Mouse (Mus musculus) forebrain, postnatal 0 days (tissue): ENCODE data around the gene Cd47. TPM values are rescaled to one million over a fixed set of nuclear protein-coding genes. Genes with fewer than 3 reads are reported as not detected.

ENCODE experiments used
- ATAC-seq: fragments of 200-750 bp; cut with Nextera tagmentation; 2 replicates; pipeline ENCODE4 v1.8.0; 2017; ENCODE audit warnings: mild to moderate bottlenecking, moderate library complexity
- DNase-seq: peaks from one replicate; pipeline ENCODE4 v3.0.0-alpha.2; 2015
- H3K27ac ChIP-seq: fragments of 300-500 bp; sonication (generic); 2 replicates; pipeline ENCODE4 v1.5.1; 2014; ENCODE audit warnings: low read depth, mild to moderate bottlenecking, antibody characterized with exemption, low read length, moderate library complexity, mixed read lengths
- H3K27me3 ChIP-seq: fragments of 300-500 bp; sonication (generic); 2 replicates; pipeline ENCODE4 v1.6.1; 2014; ENCODE audit warnings: mild to moderate bottlenecking, low read length, mixed read lengths; ENCODE audit not compliant: insufficient read depth
- H3K36me3 ChIP-seq: fragments of 300-500 bp; sonication (generic); 2 replicates; pipeline ENCODE4 v1.6.1; 2014; ENCODE audit warnings: mild to moderate bottlenecking, moderate library complexity; ENCODE audit not compliant: insufficient read depth
- H3K4me1 ChIP-seq: fragments of 300-500 bp; sonication (generic); 2 replicates; pipeline ENCODE4 v1.6.1; 2014; ENCODE audit warnings: antibody characterized with exemption; ENCODE audit not compliant: insufficient read depth
- H3K4me2 ChIP-seq: fragments of 300-500 bp; sonication (generic); 2 replicates; pipeline ENCODE4 v1.6.1; 2014; ENCODE audit warnings: low read depth, mild to moderate bottlenecking, moderate library complexity
- H3K4me3 ChIP-seq: fragments of 300-500 bp; sonication (generic); 2 replicates; pipeline ENCODE4 v1.5.1; 2014; ENCODE audit warnings: low read depth, low read length, mixed read lengths
- H3K9ac ChIP-seq: fragments of 300-500 bp; sonication (generic); 2 replicates; pipeline ENCODE4 v1.6.1; 2014; ENCODE audit warnings: mild to moderate bottlenecking
- H3K9me3 ChIP-seq: fragments of 300-500 bp; sonication (generic); 2 replicates; pipeline ENCODE4 v1.6.1; 2016; ENCODE audit warnings: low read length
- CTCF ChIP-seq: sonication (generic); IDR thresholded peaks from 2 replicates; pipeline ENCODE4 v1.5.1; 2016; ENCODE audit warnings: antibody characterized with exemption, control low read depth, low read depth
- WGBS: fragments of 180-500 bp; shearing (Covaris S2); extraction: QIAGEN DNeasy Blood & Tissue Kit; methylation state at CpG from one replicate; pipeline ENCODE4 v1.1.7; 2014; 5-methylcytosine and 5-hydroxymethylcytosine counted together
- polyA plus RNA-seq: library from polyadenylated mRNA; unstranded; fragments of >200 nt; fragmentation: Nextera tagmentation; extraction: Ambion mirVana; gene quantifications from 2 replicates; pipeline ENCODE4 v1.2.1, GENCODE M21; 2015
- total RNA-seq: library from RNA; depleted of rRNA; stranded (reverse); fragments of >200 nt; gene quantifications from 2 replicates; pipeline ENCODE4 v1.2.3, GENCODE M21; 2014

Cd47 gene
- total and polyA plus RNA-seq, 2 experiments from 2014 or later = 47.3 to 210 TPM

- Histone ChIP-seq H3K27me3 (no peaks in the 10 kb centered on the region), H3K4me2 (no peak overlapping the region), H3K36me3 (peaks cover 8% of the 10 kb centered on the region), H3K4me1 (no peaks in the 10 kb centered on the region), H3K27ac (no peak overlapping the region), H3K9ac (no peak overlapping the region), H3K4me3 (no peak overlapping the region), H3K9me3 (no peaks in the 10 kb centered on the region)
- TF ChIP-seq CTCF = no peak
- ATAC-seq (no peak), DNase-seq (no peak)
- 86% methylated on average over 9 of the region's 9 CpGs for WGBS
Measured at GRCm38 (mm10) chr16:49886403-49887066, 86.2 kb downstream of the Cd47 start.

DNA sequence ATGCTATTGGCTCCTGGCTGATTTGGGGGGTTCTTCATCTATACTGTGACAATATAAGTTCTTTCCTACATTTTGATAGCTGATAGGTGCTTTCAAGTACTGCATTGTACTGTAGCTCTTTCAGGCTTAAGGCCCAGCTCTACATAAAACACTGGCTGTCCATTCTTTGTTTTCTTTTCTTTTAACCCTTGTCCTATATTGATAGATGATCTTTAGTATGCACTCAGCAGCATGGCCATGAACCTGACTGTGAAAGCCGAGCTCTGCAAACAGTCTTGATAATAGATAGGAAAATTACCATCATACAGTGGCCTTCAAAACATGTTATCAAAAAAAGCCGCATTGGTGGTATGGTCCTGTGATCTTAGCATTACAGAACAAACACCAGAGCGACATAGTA is 87.0 kb downstream of the Cd47 start:
- 85% methylated on average over 3 of the region's 3 CpGs for WGBS
- no peak overlapping the region for H3K9ac ChIP-seq
- H3K36me3 ChIP-seq = peaks cover 8% of the 10 kb centered on the region
- H3K27me3 ChIP-seq = no peaks in the 10 kb centered on the region
- no peaks in the 10 kb centered on the region for H3K4me1 ChIP-seq
- H3K9me3 ChIP-seq = no peaks in the 10 kb centered on the region
- DNase-seq (no peak), ATAC-seq (no peak)
- TF ChIP-seq CTCF = no peak
- no peak overlapping the region for H3K4me3 ChIP-seq
- H3K27ac ChIP-seq = no peak overlapping the region
- no peak overlapping the region for H3K4me2 ChIP-seq

- no peak for TF ChIP-seq CTCF
- Histone ChIP-seq H3K36me3 (peaks cover 8% of the 10 kb centered on the region), H3K9ac (no peak overlapping the region), H3K4me1 (no peaks in the 10 kb centered on the region), H3K27ac (no peak overlapping the region), H3K4me2 (no peak overlapping the region), H3K9me3 (no peaks in the 10 kb centered on the region), H3K4me3 (no peak overlapping the region), H3K27me3 (no peaks in the 10 kb centered on the region)
- DNase-seq (no peak), ATAC-seq (no peak)
- 76% methylated on average over 9 of the region's 9 CpGs for WGBS
Measured at GRCm38 (mm10) chr16:49887811-49888564, 87.7 kb downstream of the Cd47 start.

- H3K9me3 ChIP-seq = no peaks in the 10 kb centered on the region
- H3K27me3 ChIP-seq = no peaks in the 10 kb centered on the region
- no peak overlapping the region for H3K4me3 ChIP-seq
- no peak overlapping the region for H3K9ac ChIP-seq
- 66% methylated on average over 2 of the region's 2 CpGs for WGBS
- H3K4me1 ChIP-seq = no peaks in the 10 kb centered on the region
- ATAC-seq (no peak), DNase-seq (no peak)
- no peak for TF ChIP-seq CTCF
- peaks cover 8% of the 10 kb centered on the region for H3K36me3 ChIP-seq
- no peak overlapping the region for H3K27ac ChIP-seq
- no peak overlapping the region for H3K4me2 ChIP-seq
Measured at GRCm38 (mm10) chr16:49889031-49889655, 88.8 kb downstream of the Cd47 start.

DNA sequence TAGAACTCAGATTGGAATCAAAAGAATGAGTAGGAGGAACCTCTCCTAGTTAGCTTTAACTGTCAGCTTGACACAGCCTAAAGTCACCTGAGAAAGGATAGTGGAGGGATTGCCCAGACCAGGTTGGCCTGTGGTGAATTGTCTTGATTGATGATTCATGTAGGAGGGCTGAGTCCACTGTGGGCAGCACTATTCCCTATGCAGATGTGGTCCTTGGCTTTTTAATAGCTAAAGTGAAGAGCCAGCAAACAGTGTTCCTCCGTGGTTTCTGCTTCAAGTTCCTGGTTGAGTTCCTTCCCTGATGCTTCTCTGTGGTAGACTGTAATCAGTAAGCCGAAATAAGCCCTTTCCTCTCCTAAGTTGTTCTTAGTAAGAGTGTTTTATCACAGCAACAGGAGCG is 91.9 kb downstream of the Cd47 start:
- no peaks in the 10 kb centered on the region for H3K4me1 ChIP-seq
- DNase-seq (no peak), ATAC-seq (no peak)
- H3K9me3 ChIP-seq = no peaks in the 10 kb centered on the region
- H3K4me2 ChIP-seq = no peak overlapping the region
- 97% methylated on average over 3 of the region's 3 CpGs for whole genome bisulfite sequencing
- no peak overlapping the region for H3K27ac ChIP-seq
- H3K9ac ChIP-seq = no peak overlapping the region
- no peaks in the 10 kb centered on the region for H3K27me3 ChIP-seq
- no peak for TF ChIP-seq CTCF
- peaks cover 3% of the 10 kb centered on the region; the same call in 1 of the 2 replicates for H3K36me3 ChIP-seq
- no peak overlapping the region for H3K4me3 ChIP-seq

DNA sequence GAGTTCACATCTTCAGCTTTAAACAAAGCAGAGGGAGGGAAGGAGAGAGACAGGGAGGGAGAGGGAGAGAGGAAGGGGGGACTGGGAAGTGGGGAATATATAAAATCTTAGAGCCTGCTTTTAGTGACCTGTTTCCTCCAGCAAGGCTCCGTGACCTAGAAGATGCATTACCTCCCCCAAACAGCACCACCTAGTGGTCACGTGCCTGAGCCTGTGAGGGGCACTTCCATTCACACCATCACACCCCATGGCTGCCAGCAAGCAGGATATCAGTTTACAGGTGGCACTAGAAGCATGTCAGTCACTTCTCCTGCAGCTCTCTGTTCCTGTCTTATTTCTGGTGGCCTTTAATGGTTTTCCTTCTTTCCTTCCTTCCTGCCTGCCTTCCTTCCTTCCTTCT is 92.6 kb downstream of the Cd47 start:
- Histone ChIP-seq H3K9ac (no peak overlapping the region), H3K9me3 (no peaks in the 10 kb centered on the region), H3K4me2 (no peak overlapping the region), H3K4me3 (no peak overlapping the region), H3K4me1 (no peaks in the 10 kb centered on the region), H3K27me3 (no peaks in the 10 kb centered on the region), H3K27ac (no peak overlapping the region), H3K36me3 (peaks cover 3% of the 10 kb centered on the region; the same call in 1 of the 2 replicates)
- DNase-seq (no peak), ATAC-seq (no peak)
- TF ChIP-seq CTCF = peak; percentile 41
- WGBS = 71% methylated on average over 2 of the region's 2 CpGs

DNA sequence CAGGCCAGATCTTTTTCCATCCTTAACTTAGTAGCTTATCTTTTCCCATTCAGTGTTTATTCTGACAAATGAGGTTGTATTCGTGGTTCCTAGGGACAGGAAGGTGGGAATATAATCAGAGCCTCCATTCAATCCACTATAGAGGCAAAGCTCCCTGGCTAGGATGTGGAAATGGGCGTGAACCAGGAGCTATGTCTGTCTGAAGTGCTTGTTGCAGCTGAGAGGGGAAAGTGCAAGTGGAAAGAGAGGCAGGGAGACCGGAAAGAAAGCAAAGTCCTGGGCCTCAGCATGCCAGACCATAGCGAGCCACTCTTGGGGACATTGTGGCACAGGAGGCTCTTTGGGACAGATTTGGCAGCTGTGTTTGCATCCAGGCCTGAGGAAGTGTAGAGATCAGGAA is 94.3 kb downstream of the Cd47 start:
- Histone ChIP-seq H3K27ac (no peak overlapping the region), H3K9me3 (no peaks in the 10 kb centered on the region), H3K27me3 (no peaks in the 10 kb centered on the region), H3K9ac (no peak overlapping the region), H3K36me3 (peaks cover 6% of the 10 kb centered on the region), H3K4me3 (no peak overlapping the region), H3K4me2 (no peak overlapping the region), H3K4me1 (no peaks in the 10 kb centered on the region)
- no peak for DNase-seq
- WGBS = 55% methylated on average over 4 of the region's 4 CpGs
- TF ChIP-seq CTCF = no peak
- ATAC-seq = no peak
